Mouse (Mus musculus) urinary bladder, postnatal 14 days (tissue): ENCODE data around the gene Tmem189.
A peak's percentile ranks its signal among the peaks of the same experiment; 100 is the strongest.

ENCODE experiments used
- DNase-seq: peaks from one replicate; pipeline ENCODE4 v3.0.0; 2021; ENCODE audit warnings: low spot score

The Tmem189 gene

GRCm38 (mm10) chr2:167701472-167701871 is 11.8 kb upstream of the Tmem189 start:
- no peak for DNase-seq

GRCm38 (mm10) chr2:167700018-167700417 is 10.4 kb upstream of the Tmem189 start:
- DNase-seq, result no peak

GRCm38 (mm10) chr2:167697902-167698301 is 8.3 kb upstream of the Tmem189 start:
- peak; percentile 47 for DNase-seq

DNA sequence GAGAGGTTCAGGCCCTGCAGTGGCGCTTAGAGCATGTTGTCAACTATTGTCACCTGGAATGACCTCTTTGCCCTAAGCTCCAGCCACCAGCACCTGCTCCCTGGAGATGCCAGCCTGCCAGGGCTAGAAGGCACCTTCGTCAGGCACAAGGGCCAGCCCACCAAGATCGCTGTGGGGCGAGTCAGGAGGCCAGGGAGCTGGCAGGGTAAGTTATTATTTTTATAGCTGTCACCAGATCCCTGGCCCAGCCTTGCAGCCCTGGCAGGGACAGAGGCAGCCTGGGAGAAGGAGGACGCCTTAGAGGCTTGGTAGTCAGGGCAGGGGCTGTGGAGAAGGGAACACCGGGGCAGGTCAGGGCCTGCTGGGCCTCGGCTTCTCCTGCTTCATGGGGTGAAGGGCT is 6.5 kb upstream of the Tmem189 start:
- peak; percentile 42 for DNase-seq

- no peak for DNase-seq
Measured at GRCm38 (mm10) chr2:167695491-167695890, 5.9 kb upstream of the Tmem189 start.

GRCm38 (mm10) chr2:167694963-167695362 is 5.3 kb upstream of the Tmem189 start:
- DNase-seq, result no peak

DNA sequence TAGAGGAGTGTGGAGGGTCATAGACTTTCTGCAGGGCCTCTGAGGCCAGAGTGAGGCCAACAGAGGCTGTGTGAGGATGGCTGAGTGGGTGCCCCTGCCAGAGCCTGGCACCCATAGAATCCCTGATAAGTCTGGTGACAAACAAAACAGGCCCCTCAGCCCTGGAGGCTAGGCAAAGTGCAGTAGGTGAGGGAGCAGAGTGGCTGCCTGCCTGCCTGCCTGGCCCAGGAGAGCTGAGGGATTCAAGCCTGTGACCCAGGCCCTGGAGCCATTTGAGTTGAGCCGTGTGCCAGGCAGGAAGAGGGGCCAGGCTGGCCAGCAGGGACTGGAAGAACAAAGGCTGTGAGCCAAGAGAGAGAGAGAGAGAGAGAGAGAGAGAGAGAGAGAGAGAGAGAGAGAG is 4.6 kb upstream of the Tmem189 start:
- DNase-seq, result no peak

DNA sequence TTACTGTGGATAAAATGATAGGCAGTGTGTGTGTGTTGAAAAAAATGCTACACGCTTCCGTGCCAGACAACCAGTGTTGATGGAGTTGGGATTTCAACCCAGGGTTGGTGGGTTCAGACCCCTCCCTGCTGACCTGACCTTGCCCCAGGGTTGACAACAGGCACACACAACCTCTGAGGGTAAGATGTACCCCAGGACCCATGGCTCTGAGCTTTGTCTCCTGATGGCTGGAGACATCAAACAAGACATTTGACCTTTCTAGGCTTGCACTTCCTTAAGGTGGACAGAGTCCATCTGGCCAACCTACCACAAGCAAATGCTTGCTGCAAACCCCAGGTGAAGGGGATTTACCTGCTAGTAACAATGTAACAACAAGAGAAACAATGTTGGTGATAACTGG is 3.9 kb upstream of the Tmem189 start:
- no peak for DNase-seq

DNA sequence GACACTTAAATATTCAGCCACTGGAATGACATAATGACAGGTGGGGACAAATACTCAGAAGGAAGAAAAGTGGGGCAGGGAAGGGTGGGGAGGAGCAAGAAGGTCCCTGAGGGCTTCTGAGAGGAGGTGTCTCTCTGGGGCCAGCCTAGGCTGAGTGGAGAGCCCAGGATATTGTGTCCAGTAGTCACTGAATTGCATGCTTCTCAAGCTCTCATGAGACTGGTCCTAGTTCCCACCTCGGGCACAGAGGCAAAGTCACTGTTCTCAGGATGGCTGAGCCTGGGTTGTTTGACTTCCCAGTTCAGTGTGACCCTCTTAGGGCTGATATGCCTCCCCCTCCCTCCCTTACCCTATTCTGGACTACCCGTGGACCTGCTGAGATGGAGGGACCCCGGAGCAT is 3.2 kb upstream of the Tmem189 start:
- no peak for DNase-seq

- DNase-seq, result no peak
Measured at GRCm38 (mm10) chr2:167691871-167692661, 2.4 kb upstream of the Tmem189 start.

GRCm38 (mm10) chr2:167691410-167691809 is 1.8 kb upstream of the Tmem189 start:
- no peak for DNase-seq

- peak; percentile 57 for DNase-seq
Measured at GRCm38 (mm10) chr2:167690962-167691311, 1.3 kb upstream of the Tmem189 start.

DNA sequence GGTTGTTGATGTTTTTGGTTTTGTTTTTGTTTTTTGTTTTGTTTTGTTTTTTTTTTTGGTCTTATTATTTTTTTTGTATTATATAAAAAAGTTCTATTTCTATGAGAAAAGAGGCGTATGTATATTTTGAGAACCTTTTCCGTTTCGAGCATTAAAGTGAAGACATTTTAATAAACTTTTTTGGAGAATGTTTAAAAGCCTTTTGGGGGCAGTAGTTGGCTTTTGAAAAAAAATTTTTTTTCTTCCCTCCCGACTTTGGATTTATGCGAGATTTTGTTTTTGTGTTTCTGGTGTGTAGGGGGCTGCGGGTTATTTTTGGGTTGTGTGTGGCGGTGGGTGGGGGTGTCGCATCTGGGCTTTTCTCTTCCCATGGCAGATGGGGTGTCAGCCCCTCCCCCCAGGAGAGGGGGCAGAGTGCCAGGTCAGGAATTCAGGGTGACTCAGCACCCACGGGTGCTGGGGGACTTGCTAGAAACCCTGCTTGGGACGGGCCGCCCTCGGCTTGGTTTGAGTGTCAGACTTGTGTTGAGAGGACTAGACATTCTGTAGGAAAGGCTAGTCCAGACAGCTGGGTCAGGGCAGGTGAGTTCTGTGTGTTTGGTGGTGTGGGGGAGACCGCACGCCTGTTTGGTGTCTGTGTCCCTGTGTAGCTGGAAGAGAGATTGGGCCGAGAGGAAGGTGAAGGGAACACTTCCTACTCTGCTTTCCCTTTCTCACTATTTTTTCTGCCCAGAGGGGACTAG is 768 bp upstream of the Tmem189 start:
- DNase-seq, result peak; percentile 66

DNA sequence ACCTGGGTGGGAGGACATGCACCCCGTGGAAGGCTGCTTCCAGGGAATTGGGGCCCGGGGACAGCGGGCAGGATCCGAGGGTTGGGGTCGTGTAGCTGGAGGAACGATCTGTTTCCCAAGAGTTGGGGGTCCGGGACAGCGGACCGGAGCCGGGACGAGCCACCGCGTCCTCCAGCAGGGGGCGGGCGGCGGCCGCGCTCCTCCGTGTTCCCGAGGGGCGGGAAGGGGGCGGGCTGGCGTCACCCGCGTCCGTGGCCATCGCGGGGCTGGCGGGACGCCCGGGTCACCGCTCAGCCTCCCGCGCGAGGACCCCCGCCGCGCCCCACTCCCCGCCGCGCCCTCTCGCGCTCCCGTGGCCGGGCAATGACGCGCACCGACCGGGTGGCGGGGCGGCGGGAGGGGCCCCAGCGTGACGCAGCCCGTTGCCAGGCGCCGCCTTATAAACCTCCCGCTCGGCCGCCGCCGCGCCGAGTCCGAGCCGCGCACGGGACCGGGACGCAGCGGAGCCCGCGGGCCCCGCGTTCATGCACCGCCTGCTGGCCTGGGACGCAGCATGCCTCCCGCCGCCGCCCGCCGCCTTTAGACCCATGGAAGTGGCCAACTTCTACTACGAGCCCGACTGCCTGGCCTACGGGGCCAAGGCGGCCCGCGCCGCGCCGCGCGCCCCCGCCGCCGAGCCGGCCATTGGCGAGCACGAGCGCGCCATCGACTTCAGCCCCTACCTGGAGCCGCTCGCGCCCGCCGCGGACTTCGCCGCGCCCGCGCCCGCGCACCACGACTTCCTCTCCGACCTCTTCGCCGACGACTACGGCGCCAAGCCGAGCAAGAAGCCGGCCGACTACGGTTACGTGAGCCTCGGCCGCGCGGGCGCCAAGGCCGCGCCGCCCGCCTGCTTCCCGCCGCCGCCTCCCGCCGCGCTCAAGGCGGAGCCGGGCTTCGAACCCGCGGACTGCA is 847 bp downstream of the Tmem189 start, which contains the start of gene Cebpb:
TSS of gene Cebpb (plus strand) at position 418 of the 954 bp plus-strand sequence.
- DNase-seq, result peak; percentile 89

DNA sequence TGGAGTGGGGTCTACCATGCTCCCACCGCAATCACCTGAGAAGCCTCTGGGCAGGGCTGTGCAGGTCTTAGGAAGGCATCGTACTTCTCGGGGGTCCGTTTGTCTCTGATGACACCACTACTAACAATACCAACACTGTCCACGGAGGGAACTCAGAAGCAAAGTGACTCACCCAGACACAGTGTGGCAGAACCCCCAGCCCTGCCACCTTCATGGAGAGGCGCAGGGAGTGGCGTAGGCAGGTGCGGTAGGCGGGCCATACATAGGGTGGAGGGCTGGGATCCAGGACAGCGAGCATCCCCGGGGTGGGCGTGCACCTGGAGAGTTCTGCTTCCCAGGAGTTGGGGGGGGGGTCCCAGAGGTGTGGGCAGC is 1.5 kb downstream of the Tmem189 start:
- no peak for DNase-seq

GRCm38 (mm10) chr2:167687651-167688101 is 1.9 kb downstream of the Tmem189 start:
- DNase-seq, result peak; percentile 38

GRCm38 (mm10) chr2:167687250-167687586 is 2.4 kb downstream of the Tmem189 start:
- no peak for DNase-seq

- no peak for DNase-seq
Measured at GRCm38 (mm10) chr2:167686382-167687249, 3.0 kb downstream of the Tmem189 start.

DNA sequence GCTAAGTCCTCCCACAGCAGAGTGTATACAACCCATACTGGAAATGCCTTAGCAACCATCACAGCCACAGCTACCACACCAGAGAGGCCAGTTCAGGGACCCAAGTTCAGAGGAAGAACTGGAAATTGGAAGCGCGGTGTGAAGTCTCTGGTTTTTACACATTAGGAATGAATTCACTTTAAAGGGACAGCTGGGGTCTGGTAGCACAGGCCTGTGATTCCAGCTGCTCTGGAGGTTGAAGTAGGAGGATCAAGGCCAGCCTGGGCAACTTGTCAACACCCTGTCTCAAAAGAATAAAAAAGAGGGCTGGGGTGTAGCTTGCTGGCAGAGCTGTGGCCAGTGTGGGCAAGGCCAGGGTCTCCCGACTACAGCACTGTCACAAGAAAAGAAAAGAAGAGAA is 3.8 kb downstream of the Tmem189 start:
- no peak for DNase-seq

DNA sequence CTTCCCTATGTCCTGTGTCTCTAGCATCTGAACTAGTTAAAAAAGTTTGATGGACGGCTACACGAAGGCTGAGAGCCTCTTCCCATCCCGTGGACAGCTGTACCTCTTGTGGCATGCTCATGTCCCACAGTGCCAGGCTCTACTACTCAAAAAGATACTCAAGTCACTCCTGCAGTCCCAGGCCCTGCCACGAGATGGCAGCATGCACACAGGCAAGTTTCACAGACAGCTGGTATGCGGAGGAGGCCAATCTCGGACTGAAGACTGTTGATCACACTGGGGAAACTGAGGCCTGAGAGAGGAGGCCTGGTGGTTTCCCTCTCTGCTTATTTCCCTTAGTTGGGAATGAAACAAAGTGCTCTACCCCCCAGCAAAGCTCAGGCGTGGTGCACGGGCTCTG is 4.5 kb downstream of the Tmem189 start:
- DNase-seq, result peak; percentile 95

- DNase-seq, result no peak
Measured at GRCm38 (mm10) chr2:167683721-167684120, 5.9 kb downstream of the Tmem189 start.
